Mouse (Mus musculus) common myeloid progenitor, adult 5-6 weeks (primary cell): ENCODE measurements at regions not wholly inside any gene's neighbourhood (a gene's known extent, or its start where the extent isn't known, plus 50 kb on each side); places are given as distances from the start of the nearest gene placed in this dataset.
A peak's percentile ranks its signal among the peaks of the same experiment; 100 is the strongest.

Experiments
- ATAC-seq: replicated peaks from 2 replicates; pipeline ENCODE4 v1.8.0; 2016; ENCODE audit warnings: low read depth, mild to moderate bottlenecking, moderate TSS enrichment, inconsistent platforms; ENCODE audit not compliant: poor library complexity, severe bottlenecking

DNA sequence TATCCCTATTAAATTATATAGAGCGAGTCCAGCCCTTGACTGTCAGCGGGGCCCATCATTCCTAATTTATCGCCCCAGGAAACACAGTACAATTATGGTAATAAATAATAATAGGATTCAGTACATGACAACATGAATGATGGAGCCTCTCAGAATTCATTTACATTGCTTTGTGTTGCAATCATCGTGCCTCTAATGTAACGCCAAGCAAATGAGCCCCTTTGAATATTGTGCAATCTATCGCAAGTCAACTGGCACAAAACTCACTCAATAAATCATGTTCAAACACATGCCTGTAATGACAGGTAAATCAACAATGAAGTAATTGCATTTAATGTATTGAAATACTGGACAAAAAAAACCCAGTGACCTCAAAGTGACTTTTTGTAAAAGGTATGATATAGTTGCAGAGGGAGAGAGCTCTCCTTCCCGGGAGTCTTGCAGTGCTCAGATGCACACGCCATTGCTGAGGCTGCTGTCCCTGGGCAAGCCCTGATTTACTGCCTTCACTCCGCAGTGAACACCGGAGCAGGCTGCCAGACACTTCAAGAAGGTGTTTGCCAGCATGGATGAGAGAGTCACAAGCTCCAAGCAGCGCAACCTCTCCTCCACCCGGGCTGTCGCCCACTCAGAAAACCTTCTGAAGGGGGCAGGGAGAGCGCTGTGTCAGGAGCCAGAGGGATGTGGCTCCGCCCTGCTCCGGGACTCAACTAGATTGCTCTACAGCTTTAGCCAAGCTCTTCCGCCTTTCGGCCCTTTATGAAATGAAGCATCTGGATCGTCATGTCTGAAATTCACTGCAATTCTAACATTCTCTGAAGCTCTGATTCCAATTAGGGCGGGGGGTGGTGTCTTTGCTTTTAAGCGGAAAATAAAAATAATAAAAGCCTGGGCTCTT lies 232.6 kb downstream of the Gm45692 start:
- ATAC-seq = no peak

DNA sequence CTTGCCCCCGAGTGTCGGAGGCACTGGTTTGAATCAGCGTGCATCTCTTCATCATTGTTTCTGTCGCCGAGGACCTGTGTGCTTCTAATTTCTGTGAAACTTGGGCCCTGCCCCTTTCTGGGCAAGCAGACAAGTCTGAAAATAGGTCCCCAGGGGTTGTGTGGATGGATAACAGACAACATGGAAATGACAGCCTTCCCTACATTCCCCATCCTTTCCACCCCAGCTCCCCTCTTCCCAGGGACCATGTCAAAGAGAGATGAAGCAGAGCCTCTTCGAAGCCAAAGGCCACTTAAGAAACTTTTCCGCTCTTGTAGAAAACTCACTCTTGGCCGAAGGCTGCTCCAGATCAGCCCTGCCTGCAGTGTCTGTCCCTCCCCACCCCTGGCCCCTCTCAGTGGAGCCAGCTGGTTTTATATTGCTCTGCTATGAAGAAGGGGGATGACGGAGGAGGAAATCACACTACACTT lies 233.2 kb downstream of the Gm45692 start:
- no peak for ATAC-seq

DNA sequence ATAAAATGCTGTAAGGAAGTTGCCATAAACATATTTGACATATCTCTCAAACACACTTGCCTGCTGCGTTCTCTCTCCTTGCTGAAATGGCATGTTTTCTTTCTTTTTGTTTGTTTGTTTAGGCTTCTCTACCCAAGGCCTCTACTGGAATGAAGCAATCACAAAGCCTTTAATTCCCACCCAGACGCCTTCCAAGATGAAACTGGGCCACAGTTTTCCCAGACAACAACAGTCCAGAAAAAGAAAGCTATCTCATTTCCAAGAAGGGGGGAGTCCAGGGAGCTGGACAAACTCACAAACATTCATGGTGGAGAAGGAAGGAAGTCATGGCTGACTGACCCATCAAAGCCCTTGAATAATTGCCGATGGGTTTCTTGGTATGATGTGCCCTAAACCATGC lies 234.1 kb downstream of the Gm45692 start:
- ATAC-seq = no peak

DNA sequence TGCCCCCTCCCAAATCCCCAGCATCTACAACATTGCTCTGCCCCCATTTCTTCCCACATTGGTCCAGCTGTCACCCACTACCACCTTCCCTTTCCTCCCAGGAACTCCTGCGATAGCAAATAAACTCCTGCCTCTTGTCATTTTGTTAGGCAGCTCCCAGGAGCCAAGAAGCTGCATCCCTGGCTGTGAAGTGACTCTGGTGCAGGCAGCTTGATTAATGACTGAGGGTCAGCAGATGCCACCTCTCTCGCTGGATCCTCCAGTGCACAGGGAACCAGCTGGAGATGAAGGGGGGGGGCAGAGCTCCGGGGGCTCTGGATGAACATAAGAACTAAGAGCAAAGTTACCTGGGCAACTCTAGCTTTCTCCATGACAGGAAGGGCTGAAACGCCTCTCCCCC lies 235.2 kb downstream of the Gm45692 start:
- no peak for ATAC-seq

DNA sequence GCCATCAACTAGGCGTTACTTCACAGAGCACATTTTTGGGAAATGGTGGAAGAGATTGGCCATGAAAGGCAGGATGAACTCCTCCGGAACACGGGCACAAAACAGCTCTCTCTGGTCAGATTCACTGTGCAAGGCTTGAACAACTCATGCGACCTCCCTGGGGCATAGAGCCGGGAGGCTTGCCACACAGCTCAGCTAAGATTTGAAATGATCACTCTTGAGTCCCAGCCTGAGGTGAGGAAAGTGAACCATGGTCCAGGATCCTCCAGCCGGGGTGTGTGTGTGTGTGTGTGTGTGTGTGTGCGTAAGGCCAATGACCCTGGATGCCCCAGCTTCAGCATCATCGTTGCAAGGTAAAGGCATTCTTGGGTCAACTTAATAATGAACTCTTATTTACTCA lies 237.5 kb downstream of the Gm45692 start:
- ATAC-seq = no peak

DNA sequence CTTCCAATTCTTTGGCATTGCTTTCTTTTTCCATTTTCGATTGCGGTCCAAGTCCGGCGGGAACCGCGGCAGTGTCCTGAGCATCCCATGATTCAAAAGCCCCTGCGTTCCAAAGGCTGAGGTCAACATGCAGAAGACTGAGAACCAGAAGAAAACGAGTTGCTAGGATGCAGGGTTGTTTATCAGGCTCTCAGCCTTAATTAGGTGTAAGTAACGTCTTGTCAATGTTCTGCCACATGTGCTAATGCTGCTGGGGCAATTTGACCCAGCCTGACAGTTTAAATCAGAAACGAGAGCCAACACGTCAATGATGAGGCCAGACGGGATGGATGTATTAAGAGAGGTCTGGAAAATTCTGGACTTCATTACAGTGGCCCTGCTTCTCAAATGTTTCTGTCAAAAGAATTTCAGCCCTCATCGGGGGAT lies 239.4 kb downstream of the Gm45692 start:
- no peak for ATAC-seq

DNA sequence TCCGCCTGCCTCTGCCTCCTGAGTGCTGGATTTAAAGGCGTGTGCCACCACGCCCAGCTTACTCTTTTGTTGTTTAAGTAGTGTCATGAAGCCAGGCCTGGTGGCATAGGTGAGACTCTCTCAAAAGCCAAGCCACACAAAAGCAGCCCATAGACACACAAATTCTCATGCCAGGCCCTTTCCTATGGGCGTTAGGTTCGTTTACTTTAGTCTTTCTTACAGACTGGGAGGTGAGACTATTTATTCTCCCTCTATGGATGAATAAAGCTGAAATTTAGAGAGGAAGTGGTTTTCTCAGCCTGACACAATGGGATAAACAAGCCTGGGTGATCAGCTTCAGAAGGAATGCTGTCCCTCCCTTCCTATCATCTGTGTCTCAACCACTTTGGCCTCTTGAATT lies 243.0 kb downstream of the Gm45692 start:
- no peak for ATAC-seq

DNA sequence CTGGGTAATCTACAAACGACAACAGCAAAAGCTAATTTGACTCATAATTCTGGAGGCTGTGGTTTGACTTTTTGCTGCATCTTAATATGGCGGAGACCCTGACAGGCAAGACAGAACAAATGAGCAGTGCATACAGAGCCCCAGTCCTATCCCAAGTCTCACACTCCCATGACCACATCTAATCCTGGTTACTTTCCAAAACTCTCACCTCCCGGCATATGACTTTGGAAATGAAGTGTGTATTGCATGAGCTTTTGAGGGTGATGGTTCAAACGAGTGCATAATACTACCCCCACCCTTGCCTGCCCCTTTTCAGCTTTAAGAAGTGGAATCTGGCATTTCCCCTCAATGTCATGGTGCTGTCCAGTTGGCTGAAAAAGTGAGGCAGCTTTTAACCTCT lies 244.3 kb downstream of the Gm45692 start:
- no peak for ATAC-seq

DNA sequence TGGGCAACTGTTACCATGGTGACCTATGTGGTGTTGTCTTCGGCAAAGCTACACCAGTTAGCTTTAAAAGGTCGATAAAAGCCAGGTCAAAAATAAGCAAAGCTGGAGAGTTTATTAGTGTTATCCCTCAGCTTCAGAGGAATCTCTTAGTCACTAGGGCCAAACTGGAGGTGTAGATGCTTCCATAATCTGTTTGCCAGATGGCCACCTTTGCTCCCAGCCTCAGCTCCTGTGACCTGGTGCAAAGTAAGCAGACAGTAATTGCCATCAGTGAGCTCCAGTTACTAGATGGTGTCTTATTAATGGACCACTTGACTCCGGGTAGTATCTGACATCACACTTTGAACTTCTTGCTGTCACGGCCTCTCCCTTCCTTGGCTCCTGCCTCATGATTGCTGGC lies 245.3 kb downstream of the Gm45692 start:
- ATAC-seq = no peak

DNA sequence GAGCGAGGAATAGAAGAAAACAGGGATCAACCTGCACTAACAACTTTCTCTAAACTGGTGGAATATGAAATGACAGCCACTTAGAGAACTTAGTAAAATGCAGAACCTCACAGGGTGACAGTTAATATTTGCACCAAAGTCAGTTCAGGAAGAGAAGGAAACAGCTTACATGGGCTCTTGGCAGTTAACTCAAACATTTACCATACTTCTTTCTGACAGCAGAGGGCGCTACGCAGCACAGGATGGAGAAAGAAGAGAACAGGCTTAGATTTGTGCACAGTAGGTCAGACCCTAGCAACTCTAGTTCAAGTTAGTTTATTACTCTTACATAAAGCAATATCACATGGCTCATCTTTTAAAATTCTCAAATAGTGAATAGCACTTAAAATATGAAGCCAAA lies 261.3 kb downstream of the Gm45692 start:
- ATAC-seq = peak; percentile 76

DNA sequence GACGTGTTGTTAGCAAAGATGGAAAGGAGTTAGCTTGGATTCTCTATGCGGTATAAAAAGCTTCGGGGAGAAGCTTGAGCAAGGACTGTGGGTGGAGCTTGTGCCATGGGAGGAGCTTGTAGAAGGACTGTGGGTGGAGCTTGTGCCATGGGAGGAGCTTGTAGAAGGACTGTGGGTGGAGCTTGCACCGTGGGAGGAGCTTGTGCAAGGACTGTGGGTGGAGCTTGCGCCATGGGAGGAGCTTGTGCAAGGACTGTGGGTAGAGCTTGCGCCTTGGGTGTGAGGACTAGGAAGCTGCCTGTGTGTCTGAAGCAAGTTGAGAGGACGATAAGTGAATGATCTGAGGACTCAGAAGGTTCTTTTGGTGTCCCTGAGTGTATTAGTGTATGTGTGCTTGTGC lies 263.1 kb downstream of the Gm45692 start:
- ATAC-seq = no peak

DNA sequence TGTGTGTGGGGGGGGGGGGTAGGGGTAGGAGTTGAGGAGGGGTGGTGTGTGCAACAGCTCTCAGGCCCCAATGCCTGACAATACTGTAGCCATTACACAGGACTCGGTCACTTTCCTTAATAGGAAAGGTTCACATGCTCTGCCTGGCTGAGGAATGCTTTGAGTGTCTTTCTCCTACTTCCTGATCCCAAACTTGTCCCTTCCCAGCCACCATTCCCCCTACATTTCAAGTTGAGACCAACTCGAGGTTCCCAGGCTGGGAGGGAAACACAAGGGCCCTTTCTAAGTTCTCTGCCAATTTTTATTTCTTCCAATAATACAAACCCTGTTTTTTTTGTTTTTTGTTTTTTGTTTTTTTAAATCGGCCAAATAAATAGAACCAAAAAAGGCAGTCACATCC lies 264.6 kb downstream of the Gm45692 start:
- no peak for ATAC-seq

DNA sequence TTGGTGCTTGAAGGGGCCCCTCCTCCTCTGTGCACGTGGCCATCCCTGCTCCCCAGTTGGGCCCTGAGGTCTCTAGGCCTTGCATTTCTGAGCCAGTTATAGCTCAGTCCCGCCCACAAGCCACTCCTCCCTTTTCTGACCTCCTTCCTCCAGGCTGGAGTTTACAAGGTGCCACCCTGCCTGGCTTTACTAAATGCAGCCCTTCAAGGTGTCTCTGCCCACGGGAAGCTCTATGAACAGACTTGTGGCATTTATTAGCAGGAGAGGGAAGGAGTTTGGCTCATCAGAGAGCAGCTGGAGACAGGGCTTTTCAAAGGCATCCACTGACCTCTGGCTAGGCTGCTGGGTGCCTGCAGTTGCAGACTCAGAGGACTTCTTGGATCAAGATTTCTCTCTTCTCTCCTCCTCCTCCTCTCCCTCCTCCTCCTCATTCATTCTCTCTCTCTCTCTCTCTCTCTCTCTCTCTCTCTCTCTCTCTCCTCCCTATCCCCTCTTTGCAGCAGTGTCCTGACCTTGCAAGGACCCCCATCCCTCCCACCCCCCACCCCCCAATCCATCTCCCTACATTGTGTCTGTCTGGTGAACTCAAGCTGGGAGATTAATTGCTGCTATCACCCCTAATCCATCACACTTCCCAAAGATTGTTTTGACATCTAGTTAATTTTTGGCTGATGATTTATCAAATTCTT lies 265.1 kb downstream of the Gm45692 start:
- ATAC-seq = peak; percentile 56; the same call in 1 of the 2 replicates

DNA sequence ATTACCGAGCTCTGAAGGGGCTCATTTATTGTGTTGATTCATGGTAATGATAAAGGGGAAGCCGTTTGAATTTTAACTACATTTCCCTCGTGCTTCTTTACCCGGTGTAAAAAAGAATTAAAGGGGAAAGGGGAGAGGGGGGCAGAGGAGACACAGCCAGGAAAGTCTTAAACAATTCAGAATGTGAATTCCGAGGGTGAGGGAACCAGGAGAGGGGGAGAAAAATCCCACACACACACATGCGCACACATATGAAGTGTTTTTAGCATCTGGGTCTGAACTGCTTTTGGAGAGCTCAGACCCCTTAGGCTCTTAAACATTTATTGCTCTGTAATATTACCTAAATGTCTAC lies 265.6 kb downstream of the Gm45692 start:
- no peak for ATAC-seq

DNA sequence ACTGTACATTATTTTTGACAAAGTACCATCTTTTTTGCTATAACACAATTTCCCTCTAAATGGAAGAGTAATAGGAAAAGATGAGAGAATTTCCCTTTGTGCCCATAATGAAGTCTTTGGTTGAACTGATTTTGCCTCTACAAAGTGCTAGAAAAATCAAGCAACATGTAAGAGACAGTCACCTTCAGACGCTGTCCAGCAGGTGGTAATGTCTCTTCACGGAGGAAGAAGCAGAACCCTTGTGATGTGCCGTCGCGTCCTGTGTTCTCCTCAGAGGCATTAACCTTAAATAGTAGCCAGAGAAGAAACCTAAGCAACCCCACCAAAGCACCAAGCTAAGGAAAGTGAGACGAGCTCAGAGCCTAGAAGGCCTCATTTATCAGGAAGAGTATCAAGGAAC lies 275.7 kb downstream of the Gm45692 start:
- ATAC-seq = no peak

DNA sequence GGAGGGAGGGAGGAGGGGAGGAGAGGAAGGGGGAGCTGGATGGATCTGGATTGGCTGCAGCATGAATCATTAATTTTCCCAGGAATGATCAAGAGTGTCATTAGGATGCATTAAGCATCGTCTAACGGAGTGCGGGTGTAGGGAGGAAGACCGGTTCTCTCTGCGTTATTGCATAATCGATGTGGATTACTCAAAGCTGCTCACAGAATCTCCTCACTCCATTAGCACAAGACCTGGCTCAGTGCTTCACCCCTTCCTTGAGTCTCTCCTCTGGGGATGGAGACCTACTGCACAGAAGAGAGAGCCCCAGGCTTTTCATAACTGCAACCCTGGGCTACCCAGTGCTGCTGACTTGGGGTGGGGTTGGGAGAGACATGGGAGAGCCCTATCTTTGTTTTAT lies 300.7 kb downstream of the Gm45692 start:
- no peak for ATAC-seq

DNA sequence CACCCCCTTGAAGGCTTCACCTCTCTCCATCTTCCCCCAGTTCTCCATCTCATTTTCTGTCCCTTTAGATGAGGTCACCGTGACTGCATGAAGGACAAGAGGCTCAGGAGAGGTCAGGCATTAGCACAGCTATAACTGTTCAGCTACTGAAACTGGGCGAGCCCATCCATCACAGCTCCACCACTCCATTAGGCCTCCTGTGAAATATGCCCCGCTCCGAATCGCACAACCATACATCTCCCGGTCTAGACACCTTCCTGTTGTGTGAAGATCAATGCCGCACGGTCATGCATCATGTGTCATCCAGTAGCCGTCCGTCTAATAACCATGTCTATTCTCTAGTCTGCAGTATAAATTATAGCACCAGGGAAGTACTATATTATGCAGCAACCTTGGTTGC lies 301.2 kb downstream of the Gm45692 start:
- ATAC-seq = no peak

DNA sequence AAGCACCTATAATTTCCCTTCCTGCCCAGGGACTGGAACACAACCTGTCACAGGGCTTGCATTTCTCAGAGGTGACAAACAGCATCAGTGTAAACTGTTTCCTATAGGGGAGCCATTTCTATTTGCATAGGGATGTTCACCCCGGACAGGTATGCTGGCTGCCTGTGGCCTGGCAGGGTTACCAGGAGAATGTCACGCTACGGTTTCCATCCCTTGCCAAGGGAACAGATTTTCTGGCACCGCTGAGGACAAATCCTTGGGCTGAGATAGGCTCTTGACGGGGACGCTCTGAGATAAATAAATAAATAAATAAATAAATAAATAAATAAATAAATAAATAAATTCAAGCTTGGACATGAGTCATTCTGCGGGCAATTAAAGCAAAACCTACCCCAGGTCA lies 308.0 kb downstream of the Gm45692 start:
- no peak for ATAC-seq

DNA sequence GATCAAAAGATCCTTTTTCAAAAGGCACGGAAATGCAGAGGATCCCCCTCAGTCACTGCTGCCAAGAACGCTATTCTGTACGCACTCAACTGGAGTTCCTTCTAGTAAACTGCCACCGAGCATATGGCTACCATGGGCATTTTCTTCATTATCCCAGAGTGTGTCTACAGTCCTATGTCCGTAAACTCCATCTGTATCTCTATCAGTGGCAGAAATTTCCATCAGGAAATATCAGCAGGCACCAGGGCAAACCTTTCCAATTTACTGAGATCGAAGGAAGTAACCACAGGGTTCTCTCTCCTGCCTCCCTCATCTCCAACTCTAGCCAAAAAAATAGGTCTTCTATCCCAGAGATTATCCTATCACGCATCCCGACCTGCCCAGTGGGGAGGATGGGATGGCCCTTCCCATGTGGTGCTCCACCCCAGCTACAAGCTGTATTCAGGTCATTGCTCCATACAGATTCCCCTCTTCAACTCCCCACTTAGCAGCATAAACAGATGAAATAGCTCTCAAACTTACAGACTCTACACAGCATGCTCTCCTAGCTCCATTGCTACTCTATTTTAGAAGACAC lies 310.5 kb downstream of the Gm45692 start:
- no peak for ATAC-seq

DNA sequence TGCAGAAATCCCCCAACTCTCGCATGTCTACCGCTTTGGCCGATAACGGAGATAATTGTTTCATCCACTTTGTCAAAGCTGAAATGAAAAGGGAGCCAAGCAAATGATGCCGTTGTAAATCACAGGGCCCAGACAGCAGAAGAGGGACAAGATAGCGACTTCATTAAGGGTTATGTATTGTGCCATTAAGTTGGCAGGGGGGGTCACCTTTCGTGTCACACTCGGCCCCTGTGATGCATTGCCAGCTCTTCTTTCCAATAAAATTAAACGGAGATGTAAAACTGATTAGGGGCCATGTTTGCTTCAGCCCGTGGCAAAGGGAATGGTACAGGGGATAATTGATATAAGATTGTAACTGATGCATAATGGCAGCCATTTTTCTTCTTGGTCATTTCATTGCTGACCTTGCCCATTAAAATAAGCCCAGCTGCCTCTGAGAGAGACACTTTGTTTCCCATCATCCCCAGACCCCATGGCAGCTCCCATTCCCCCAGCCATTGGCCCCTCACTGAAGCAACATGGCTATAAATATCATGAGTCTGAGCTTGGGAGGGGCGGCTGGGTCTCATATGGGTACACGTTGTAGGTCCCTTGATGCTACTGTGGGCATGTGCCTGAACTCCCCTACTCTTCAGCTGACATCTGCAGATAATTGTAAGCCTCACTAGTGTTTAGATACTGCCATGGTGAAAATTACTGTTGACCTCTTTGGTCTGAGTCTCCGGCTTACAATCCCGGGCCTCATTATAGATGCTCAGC lies 313.0 kb downstream of the Gm45692 start:
- no peak for ATAC-seq

DNA sequence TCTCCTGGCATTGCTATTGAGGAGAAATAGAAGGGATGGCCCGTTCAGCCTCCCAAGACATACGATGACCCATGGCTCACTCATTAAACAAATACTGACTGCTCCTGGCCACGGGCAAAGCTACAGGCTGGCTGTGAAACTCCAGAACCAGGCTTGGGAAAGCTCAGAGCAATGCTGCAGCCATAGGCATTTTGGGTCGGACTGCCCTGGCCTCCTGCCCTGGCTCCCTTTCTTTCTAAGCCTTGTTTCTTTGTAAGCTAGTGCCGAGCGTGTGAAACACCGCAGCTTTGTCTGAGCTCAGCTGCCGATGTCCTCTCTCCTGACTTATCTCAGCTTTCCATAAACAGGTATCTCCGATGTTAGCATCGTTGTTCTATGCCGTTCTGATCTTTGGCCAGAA lies 316.9 kb downstream of the Gm45692 start:
- ATAC-seq = no peak
